Mouse (Mus musculus) kidney, postnatal 14 days (tissue): ENCODE results near the gene Asprv1.

ENCODE experiments used
- DNase-seq: peaks from one replicate; pipeline ENCODE4 v3.0.0; 2022; ENCODE audit warnings: mixed read lengths

Asprv1 gene

DNA sequence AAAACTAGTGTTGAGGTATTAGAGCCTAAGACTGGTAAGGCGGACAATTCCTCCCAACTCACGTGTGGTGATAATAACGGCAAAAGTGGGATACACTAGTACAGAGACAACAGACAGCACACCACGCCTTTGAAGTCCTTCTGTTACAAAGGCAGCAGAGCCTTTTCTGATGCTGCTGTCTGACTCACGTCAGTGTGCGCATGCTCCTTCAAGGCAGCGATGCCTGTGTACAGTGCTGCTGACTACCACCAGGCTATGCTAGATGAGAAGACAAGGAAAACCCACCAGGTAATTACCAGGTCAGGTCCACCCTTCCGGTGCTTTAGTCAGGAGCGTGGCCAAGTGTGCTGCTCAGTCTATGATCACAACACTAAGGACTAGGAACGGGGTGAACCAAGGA is 39.1 kb downstream of the Asprv1 start:
- no peak for DNase-seq

DNA sequence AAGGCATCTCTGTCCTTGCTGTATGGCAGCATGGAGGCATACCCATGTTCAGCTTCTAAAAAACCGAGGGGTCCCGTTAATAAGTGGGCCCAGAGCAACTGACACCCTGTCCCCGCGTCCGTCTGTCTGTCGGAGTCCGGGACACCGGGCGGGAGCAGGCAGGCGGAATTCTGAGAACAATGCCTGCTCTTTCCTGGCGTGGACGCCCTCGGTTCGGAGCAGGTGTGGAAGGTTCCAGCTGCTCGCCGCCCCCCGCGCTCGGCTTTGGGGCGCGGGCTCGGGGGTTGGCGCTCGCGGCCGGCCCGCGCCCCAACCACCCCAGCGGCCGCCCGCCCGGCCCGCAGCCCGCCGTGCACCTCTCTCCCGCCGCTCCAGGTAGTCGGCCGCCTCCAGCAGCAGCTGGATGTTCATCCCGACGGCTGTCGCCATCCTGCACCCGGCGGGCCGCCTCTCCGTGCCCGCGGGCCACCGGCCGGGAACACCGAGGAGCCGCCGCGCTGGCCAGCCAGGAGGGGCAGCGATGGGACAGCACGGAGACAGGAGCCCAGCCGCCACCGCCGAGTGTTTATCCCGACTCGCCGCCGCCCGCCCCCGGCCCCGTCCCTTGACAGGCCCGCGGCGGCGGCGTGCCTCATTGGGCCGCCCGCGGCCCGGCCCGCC is 40.7 kb downstream of the Asprv1 start, which contains the start of gene Mxd1:
Gene Mxd1, minus strand, starts transcription at position 582 of the 660 bp plus-strand sequence.
- DNase-seq = no peak

DNA sequence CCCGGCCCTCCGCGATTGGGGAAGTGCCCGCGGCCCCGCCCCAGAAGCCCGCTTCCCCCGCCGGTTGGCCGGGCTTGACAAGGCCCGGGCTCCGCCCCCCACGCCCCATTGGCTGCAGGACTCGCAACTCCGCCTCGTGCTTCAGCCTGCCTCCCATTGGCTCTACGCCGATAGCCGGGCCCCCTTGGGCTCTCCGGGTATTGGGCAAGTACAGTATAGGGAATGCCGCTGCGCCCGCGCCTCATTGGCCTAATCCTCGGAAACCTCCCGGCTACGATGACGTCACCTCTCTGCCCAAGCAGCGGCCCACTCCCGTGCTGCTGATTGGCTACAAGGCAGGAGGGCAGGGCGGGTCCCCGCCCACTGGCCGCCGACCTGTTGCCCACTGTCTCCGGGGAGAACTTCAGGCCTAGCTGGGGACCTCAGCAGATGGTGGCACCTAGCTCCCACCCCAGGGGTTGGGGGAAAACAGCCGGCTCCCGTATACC is 41.3 kb downstream of the Asprv1 start:
- DNase-seq = peak; percentile 100

DNA sequence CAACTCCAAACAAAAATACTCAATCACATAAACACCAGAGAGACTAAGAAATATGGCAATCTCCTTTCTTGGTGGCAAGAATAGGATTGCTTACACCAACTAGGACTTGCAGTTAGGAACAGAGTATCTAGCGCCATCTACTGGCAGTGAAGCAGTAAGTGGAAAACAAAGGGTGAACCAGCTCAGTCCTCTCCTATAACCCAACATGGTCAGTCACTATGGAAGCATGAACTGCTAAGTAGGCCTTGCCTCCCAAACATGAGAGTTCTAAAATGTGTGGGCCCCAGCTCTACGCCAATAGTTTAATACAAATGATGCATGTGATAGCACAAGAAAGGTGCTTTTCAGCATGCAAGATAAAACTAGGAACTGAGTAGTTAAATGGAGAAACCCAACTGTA is 42.9 kb downstream of the Asprv1 start:
- peak; percentile 79 for DNase-seq

DNA sequence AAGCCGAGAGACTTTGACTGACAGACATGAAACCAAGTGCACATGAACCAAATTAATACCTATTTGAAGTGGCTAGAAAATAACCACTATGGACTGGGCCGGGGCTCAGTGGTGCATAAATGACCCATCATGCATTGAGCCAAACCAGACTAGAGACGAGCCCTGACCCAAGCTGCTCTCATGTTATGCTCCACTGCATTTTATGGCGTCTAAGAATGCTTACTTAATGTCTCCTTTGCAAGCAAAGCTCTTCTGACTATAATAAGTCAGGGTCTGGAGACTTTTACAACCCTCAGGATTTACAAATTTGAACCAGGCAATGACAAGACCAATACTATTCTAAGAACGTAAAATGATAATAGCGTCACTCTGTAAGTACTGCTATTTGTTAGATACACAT is 50.4 kb downstream of the Asprv1 start:
- DNase-seq = peak; percentile 70
